Mouse (Mus musculus): ENCODE measurements around the gene Eif2ak4.

The Eif2ak4 gene

DNA sequence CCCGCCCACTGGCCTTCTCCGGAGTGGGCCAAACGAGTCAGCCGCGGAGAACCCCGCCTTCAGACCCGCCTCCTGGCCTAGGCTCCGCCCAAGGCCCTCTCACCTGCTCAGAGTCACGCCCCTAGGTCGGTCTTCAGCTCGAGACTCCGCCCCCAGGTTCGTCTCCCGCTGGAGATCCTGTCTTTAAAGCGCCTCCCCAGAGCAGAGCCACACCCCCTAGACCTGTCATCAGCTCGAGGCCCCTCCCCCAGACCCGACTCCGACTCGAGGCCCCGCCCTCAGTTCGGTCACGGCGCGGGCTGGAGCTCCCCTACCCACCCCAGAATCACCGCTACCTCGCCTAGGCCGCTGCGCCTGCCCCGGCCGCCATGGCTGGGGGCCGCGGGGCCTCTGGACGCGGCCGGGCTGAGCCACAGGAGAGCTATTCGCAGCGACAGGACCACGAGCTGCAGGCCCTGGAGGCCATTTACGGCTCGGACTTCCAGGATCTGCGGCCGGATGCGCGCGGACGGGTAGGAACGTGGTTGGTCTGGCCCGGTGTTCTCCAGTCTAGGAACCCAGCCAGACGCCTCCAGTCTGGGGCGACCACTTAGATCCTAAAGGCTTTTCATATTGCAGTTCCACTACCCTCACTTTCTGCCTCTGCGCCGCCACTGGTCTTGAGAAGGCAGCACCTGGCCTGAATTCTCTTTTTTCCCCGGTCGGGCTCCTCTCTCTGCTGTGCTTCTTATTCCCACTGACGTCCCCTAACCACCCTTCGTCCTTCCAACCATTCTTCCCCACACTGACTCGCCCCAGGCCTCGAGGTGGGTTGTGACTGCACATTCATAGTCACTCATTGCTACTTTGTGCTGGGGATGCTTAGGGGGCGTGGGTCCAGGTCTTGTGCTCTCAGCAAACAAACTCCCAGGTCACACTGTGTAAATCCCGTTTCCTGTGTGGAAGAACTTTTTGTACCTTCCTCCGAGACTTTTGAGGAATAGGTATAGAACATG, at the start of gene Eif2ak4:
Gene Eif2ak4 (plus strand): TSS at position 278 of the 995 bp plus-strand sequence.
- DNase-seq (ENCODE audit: low spot score in 2 of 2): peak; percentile 98

DNA sequence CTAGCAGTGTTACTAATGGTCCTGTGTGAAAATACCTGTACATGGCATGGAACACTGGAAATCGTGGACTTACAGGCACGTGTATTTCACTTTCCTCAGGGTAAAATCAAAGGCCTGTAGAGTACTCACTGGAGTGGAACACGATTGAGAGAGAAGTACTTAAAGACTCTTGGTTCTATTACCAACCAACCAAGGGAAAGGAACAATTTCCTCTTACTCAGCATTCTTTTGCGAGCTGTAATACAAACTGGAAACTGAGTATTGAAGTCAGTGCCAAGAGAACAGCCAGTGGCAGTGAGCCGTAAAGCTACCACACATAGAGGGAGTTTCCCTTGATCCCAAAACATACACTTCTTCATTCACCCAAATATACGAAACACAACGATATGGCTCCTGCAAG, 47.1 kb upstream of the Eif2ak4 start:
- no peak for DNase-seq (ENCODE audit: low spot score in 2 of 2)

DNA sequence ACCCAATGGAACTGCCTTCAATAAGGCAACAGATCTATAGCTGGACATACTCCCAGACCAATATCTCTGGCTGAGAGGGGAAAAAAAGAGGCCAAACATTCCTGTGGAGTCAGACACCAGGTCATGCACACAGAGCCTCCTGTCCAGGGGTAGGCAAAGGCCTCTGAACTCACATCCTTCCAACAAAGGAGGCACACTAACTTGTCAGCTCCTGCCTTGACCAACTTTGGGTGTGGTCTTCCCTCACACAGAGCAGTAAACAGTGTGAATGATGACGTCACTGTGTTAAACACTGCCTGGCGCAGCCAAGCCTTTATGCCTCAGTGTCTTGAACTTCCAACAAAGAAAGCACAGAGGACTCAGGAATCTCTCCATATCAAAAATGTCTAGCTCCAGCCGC, 44.5 kb upstream of the Eif2ak4 start:
- no peak for DNase-seq (ENCODE audit: low spot score in 2 of 2)

DNA sequence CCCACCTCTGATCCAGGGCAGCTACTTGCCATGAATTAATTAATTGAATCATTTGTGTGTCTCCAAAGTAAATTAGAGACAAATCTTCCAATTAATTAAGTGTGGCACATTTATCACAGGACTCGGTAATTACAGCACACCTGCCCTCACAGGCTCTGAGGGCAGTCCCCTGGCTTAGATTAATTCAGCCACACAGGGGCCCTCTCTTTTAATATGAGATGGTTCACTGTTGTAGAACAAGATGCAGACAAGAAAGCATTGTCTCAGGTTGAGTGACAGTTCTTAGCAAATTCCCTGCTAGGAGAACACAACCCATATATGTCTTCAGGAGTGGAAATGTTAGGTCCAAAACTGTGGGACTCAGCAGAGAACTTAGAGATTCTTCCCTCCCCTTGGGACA, 42.9 kb upstream of the Eif2ak4 start:
- no peak for DNase-seq (ENCODE audit: low spot score in 2 of 2)

DNA sequence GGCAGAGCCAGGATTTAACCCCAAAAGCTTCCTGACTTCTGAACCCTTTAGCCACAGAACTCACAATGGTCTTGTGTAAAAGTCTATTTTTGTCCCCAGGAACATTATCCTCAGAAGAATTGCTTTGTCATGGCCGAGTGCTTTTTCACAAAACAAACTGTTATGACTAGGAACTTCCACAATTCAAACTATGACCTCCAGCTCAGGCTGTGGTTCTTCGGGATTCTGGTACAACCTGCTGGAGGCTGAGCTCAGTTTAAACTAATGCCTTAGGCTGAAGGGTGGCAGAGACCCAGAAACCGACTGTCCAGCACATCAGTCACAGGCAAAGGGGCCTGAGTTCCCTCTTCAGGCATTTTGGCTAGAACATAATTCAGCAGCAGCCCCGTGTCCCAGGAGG, 34.9 kb upstream of the Eif2ak4 start:
- DNase-seq (ENCODE audit: low spot score in 2 of 2): no peak

DNA sequence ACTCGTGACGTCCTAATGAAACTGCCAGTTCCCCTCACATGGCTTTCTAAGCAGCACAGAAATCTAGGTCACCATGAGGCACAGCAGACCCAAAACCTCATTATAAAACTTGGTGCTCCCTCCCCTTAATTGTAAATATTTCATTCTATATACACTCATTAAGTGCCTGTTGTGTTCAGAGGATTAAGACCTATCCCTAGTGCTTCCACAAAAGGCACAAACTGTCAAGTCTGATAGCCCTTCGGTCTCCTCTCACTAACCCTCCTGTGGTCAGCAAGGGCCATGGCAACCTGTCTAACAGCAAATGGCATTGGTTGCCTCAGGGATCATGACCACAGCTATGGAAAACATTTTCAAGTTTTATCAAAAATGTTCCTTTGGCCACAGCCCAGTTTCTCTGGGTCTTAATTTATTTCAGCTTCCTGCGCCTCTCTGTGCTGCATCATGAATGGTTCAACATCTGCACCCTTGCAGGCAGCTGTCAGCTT, 34.5 kb upstream of the Eif2ak4 start:
- no peak for DNase-seq (ENCODE audit: low spot score in 2 of 2)

DNA sequence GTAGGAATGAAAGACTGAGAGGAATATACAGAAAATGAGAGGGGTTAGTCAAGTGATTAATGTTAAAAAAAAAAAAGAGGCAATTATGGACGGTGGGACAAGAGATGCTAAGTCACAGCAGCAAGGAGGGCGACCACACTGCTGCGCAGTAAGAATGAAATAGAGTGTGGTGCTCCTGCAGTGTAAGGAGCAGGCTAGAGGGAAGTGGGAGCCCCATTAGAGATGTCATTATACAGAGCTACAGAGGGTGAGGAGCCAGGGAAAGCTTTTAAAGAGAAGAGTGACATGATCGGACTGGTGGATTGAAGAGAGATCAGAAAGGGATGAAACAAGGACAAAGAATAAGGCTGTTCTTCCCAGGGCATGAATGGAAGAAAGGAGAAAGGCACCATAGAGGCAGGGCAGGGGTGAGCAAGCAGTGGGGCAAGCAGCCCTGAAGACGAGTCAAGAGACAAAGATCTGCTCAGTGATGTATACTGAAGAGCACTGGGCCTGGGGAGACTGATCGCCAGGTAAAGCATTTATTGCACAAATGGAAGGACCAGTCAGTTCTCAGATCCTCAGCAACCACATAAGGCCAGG, 33.2 kb upstream of the Eif2ak4 start:
- DNase-seq (ENCODE audit: low spot score in 2 of 2): no peak

DNA sequence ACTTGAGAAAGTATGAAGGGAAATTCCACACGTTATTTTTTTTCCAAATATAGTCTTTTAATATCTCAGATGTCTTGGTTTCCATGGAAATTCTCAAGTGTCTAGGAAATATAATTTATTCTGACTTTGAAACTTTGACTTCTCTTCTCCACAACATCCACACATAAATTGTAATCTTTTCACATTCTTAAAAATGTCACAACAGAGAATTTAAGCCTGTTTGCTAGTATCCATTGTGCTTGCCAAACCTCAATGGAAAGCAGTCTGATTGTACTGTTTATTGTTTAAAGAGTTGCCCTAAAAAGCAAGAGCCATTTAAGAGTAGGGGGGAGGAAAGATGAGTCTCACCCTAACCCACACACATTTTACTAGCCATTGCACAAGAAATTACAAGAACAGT, 16.6 kb upstream of the Eif2ak4 start:
- no peak for DNase-seq (ENCODE audit: low spot score in 2 of 2)

DNA sequence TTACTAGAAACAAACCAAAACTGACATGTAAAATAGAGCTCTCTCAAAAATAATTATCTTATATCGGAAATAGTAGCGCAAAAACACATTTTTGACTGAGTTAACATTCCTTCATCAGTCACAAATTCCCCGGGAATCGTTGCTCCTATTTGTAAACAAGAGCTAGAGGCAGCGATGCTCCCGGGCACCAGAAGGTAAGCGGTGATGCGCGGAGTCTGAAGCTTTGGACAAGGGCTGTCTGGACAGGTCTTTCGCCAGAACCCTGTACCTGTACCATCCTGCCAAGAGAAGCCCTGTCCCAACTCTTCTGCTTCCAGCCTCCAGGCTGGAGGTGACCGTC, 15.9 kb upstream of the Eif2ak4 start:
- no peak for DNase-seq (ENCODE audit: low spot score in 2 of 2)

DNA sequence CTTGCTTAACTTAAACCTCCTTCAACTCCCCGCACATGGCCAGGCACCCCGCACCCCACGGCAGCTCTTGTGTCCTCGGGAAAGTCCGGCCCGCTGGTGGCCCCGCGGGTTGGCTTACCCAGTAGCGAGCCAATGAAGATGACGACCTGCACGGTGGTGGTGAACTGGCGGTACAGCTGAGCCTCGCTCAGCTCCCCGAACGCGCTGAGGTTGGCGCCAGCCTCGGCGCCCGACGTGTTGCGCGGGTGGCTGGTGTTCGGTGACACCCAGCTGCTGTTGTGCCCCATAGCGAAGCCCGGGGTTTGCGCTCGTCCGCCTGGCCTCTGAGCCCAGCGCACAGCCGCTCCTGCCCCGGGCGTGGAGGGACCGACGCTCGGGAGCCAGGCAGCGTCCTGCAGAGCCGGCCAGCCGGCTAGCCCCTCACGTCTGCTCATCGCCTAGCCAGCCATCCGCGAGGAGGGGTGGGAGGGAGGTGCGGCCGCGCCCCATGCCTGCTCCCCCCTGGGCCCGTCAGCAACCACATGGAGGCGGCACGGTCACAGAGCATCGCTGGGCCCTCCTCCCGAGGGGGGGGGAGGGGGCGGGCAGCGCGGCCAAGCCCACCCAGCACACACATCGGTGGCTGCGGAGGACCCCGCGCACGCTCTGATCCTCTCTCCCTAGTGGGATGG, 15.4 kb upstream of the Eif2ak4 start, which contains the start of gene Gpr176:
Gene Gpr176 (minus strand): TSS at position 519 of the 671 bp plus-strand sequence.
- DNase-seq (ENCODE audit: low spot score in 2 of 2): peak in 1 of 2 experiments; percentile 26

DNA sequence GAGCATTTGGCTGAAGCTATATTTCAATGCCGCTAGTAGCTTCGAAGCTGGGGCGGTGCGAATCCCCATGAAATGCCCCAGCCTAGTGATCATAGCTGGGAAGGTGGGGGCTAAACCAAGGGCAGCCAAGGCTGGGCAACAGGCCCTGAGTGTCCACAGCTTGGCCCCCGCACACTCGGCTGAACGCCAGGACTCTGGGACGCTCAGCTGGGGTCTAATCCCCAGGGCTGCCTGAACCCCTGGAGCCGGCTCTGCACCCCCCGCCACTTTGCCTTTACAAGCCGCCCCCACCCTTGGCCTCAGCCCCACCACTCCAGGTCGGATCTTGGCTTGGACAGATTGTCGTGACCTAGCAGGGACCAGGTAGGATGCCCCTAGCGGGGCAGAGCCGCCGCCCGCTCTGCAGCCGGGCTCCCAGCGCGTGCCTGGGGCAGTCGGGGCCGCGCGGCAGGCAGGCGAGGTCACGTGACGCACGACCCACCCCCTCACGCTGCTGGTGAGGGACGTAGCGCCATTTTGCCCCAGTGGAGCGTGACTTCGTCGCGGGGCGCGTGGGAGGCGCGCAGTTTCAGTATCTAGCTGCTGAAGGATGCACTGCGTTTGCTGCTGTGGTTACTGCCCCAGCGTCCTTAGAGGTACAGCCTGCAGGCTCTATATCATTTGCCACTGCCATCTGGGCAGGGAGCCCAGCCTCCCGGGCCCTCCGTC, 14.7 kb upstream of the Eif2ak4 start:
- DNase-seq (ENCODE audit: low spot score in 2 of 2): peak; percentile 30 to 46

DNA sequence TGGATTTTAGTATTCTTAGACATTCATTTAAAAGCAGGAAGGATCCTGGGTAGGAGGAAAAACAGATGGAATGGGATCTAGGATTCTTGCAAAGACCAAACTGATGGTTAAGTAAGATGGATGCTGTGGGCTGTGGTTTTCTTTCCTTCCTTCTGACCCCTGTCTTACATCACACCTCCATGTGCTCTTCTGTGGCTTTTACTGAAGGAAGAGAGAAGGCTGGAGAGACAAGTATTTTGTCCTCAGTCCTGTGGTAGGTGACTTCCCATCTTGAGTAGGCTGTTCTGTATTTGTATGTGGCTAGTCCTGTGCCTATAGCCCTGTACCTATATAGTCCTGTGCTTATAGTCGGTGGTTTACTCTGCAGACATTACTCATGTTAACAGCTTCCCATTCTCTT, 12.9 kb upstream of the Eif2ak4 start:
- no peak for DNase-seq (ENCODE audit: low spot score in 2 of 2)

DNA sequence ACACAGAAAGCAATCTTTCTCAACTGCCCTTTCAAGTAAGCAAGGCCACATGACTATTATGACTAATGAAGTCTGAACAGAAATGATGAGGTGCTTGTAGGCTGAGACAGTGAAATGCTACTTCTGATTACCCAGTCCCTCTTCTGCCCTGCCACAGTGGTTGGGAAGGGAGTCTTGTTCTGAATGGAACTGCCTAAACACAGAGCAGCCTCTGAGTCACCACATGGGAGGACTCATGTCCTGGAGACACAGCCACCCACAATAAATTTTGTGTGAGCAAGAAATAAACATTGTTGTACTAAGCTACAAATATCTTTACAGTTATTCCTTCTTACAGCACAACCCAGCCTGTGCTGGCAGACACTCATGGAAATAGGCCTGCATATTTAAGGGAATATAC, 12.5 kb upstream of the Eif2ak4 start:
- DNase-seq (ENCODE audit: low spot score in 2 of 2): no peak

DNA sequence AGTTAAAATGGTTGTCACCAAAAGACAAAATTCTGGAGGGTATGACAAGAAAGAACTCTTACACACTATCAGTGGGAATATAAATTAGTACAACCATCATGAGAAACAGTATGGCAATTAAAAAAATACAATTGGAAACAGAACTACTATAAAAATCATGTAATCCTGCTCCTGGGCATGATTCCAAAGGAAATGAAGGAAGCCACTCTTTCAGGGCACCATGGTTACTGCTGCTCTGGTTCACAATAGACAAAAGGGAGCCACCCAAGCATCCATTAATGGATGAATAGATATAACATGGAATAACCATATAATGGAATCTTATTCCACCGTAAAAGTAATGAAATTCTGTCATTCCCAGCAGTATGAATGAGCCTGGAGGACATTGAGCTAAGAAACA, 8.7 kb upstream of the Eif2ak4 start:
- DNase-seq (ENCODE audit: low spot score in 2 of 2): no peak

DNA sequence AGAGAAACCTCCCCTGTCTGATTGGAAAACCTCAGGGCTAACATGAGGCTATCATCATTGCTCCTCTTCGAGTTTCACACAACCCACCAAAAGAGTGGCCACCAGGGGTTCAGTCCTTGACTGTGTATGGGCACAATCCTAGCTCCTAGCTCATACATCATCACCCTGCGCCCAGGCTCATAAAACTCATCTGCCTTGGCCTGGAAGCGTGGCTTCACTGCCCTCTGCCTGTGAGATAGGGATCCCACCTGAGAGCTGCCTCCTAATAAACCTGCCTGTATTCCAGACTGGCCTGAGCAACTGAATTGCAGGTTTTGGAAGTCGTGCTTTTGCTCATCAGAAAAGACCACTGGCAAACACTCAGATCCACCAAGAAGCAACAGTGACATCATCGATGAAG, 5.0 kb upstream of the Eif2ak4 start:
- DNase-seq (ENCODE audit: low spot score in 2 of 2): no peak

DNA sequence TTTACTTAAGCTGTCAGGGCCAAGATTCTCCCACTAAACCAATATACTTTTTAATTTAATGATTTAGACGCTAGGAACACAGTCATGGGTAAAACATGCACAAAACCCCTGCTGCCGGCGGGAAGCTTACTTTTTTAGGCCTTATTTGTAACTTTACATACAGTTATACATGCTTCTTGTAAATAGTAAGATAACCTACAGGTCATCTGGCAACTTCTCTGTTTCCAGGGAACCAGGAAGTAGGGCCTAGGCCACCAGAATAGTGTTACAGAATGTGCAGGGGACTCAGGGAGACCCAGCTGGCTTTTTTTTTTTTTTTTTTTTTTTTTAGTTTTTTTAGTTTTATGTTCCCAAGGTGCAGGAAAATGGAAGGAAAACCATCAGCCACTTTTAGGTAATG, 1.2 kb downstream of the Eif2ak4 start:
- no peak for DNase-seq (ENCODE audit: low spot score in 2 of 2)

DNA sequence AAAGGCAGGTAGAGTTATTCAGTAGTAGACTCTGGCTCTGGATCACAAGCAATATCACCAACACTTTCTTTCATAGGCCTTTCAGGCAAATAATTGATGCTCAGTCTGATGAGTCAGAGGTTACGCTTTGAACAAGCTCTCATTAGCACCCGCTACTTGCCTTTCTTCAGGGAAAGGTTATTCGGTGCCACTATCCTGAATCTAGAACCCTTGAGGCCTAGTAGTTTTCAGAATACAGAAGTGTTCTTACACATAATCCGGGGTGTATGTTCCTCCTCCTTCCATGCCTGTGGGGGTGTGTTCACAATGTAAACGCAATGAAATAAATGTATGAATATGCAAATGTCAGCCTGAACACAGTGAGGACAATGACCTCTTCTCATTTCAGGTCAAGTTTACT, 1.7 kb downstream of the Eif2ak4 start:
- DNase-seq (ENCODE audit: low spot score in 2 of 2): no peak

DNA sequence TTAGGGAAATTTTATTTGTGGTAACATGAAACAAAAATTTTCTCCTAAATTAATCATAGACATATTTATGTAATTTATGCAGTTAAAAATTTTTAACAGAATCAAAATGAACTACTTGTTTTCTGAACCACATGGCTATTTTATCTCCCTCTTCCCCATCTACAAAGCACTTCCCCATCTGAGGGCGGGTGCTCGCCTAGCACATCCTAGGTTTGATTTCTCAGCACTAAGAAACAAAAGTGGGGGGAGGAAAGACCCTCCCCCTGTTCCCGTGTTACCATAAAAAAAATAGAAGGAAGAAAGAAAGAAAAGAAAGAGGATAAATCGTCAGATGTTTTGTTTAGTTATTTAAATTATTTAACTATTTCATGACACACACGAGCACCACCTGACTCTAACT, 2.8 kb downstream of the Eif2ak4 start:
- no peak for DNase-seq (ENCODE audit: low spot score in 2 of 2)

DNA sequence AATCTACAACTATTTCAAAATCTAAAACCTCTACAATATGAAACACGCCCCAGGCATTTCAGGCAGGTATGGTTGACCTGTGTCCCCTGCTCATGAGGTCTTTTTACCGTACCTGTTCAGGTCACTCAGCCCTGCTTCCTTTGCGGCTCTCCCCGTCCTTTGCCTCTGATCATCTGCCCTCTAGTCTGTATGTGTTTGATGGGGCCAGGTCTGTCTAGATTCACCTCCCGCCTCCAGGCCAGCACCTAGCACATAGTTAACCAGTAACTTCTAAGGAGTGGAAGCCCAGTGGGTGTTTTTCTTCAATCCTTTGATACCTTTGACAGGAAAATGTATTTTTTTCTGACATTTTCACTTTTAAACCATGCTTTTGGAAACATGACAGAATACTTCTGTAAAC, 11.3 kb downstream of the Eif2ak4 start:
- no peak for DNase-seq (ENCODE audit: low spot score in 2 of 2)

DNA sequence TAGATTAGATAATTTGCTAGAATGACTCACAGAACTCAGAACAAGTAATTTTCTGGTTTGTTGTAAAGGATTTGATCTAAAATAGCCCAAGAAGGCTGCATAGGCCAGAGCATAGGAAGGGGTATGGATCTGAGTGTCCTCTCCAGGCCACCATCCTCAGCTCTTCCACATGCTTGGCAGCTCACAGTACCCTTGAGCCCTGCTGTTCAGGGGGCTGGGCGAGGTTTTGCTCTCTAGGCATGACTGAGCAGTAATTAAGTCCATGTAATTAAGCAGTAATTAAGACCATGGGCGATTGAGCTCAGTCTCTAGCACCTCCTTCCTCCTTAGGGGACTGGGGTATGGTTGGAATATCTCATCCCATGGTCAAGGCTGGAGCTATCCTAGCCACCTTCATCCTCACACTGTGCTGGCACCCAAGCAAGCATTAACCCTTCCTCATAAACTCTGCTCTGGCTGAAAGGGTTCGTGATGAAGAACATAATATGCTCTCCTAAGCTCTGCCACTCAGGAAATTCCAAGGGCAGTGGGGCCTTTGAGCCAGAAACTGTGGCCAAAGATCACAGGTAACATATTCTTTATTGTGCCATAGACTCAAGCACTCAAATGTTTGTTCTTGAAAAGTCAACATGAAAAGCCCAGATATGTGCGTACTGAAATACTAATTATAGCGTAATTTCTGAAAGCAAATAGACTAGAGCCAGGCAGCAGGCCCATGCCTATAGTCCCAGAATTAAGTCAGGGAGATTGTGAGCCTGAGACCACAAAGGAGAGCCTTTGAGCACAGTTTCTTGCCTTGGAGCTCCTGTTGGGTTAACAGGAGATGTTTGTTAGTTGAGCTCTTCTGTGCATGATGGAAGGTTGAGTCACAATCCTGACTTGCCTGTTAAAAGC, 13.7 kb downstream of the Eif2ak4 start:
- no peak for DNase-seq (ENCODE audit: low spot score in 2 of 2)

DNA sequence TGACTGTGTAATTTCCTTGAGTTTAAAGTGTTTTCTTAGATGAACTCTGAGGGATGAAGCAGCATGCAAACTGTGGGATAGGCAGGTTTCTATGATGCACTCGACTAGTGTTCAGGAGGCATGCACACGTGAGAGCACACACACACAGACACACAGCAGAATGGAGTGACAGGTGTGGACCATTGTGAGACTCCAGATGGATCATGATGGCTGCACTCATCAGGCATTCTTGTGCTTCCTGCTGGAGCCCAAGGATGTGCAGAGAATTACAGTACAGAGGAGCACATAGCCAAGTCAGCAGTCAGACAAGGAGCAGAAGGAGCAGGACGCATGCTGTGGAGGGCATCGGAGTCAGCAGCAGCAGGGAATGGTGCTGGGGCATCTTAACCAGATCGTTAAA, 15.9 kb downstream of the Eif2ak4 start:
- DNase-seq (ENCODE audit: low spot score in 2 of 2): no peak

Data from urinary bladder, adult 18-20 months (tissue).